In genomic region chr1:165779954-165780585, GRCm38 (mm10) we compare ENCODE assay signal across 8 mouse cellular contexts. TPM values are rescaled to one million over a fixed set of nuclear protein-coding genes. Genes with fewer than 3 reads are reported as not detected.
DNase-seq lines count a peak whose midpoint lies in the region; ATAC-seq and TF ChIP-seq lines count a peak whose summit lies in the region.

No protein-coding gene starts in this region.

- H3K27ac ChIP-seq in forebrain, embryonic 11.5 days (ENCODE audit: low read depth, low read length) = no peak overlapping the region
- peak overlapping the region; percentile 77 for H3K27ac ChIP-seq in limb, embryonic 10.5 days
- no peak overlapping the region for H3K27ac ChIP-seq in midbrain, postnatal 0 days (ENCODE audit: low read depth, low read length)

- WGBS in forebrain, embryonic 11.5 days = 4% methylated on average over 13 of the region's 13 CpGs
- WGBS in limb, embryonic 10.5 days = 6% methylated on average over 13 of the region's 13 CpGs
- WGBS in midbrain, postnatal 0 days = 1% methylated on average over 13 of the region's 13 CpGs

- TF ChIP-seq CTCF in midbrain, postnatal 0 days (IDR thresholded peaks at IDR 0.05) = peak; percentile 79

- peak; percentile 46 for DNase-seq in layer of hippocampus, adult 11-12 months (ENCODE audit: low spot score)
- no peak for DNase-seq in layer of hippocampus, postnatal 10 days (ENCODE audit: low spot score in 2 of 2)
- peak; percentile 85 for DNase-seq in NIH3T3 (ENCODE audit: low read depth)
- DNase-seq in forebrain, embryonic 11.5 days (ENCODE audit: low spot score) = no peak
- DNase-seq in limb, embryonic 10.5 days (ENCODE audit: low spot score) = no peak
- DNase-seq in midbrain, postnatal 0 days (ENCODE audit: low spot score) = peak; percentile 80
- no peak for DNase-seq in adrenal gland, postnatal 36 days
- no peak for DNase-seq in cerebellum, adult 8-10 months

- H3K4me3 ChIP-seq in forebrain, embryonic 11.5 days (ENCODE audit: low read depth, low read length) = peak overlapping the region; percentile 28
- peak overlapping the region; percentile 53 for H3K4me3 ChIP-seq in limb, embryonic 10.5 days
- H3K4me3 ChIP-seq in midbrain, postnatal 0 days (ENCODE audit: low read depth, low read length) = peak overlapping the region; percentile 27

- no peaks in the 10 kb centered on the region for H3K9me3 ChIP-seq in forebrain, embryonic 11.5 days (ENCODE audit: control insufficient read depth, low read length)
- H3K9me3 ChIP-seq in limb, embryonic 10.5 days (replicated peaks) = no peaks in the 10 kb centered on the region
- no peaks in the 10 kb centered on the region for H3K9me3 ChIP-seq in midbrain, postnatal 0 days (ENCODE audit: low read length)

- H3K4me2 ChIP-seq in forebrain, embryonic 11.5 days (ENCODE audit: low read depth, low read length, severe bottlenecking) = peak overlapping the region; percentile 57
- peak overlapping the region; percentile 55 for H3K4me2 ChIP-seq in midbrain, postnatal 0 days (ENCODE audit: low read depth, low read length, poor library complexity, severe bottlenecking)

- peak; percentile 70 for ATAC-seq in forebrain, embryonic 11.5 days (replicated peaks; ENCODE audit: low FRiP score)
- no peak; the same call in 1 of the 2 replicates for ATAC-seq in midbrain, postnatal 0 days (ENCODE audit: low FRiP score)

- H3K27me3 ChIP-seq in forebrain, embryonic 11.5 days (ENCODE audit: control insufficient read depth, insufficient read depth, low read length) = peaks cover 7% of the 10 kb centered on the region; the same call in 1 of the 2 replicates
- H3K27me3 ChIP-seq in limb, embryonic 10.5 days (ENCODE audit: low read depth, poor library complexity, severe bottlenecking) = peaks cover 28% of the 10 kb centered on the region
- H3K27me3 ChIP-seq in midbrain, postnatal 0 days (ENCODE audit: insufficient read depth, low read length) = no peaks in the 10 kb centered on the region; the same call in 1 of the 2 replicates

- peaks cover 3% of the 10 kb centered on the region; the same call in 1 of the 2 replicates for H3K4me1 ChIP-seq in forebrain, embryonic 11.5 days (replicated peaks; ENCODE audit: control insufficient read depth, insufficient read depth, low read length)
- peaks cover 21% of the 10 kb centered on the region for H3K4me1 ChIP-seq in limb, embryonic 10.5 days
- no peaks in the 10 kb centered on the region for H3K4me1 ChIP-seq in midbrain, postnatal 0 days (ENCODE audit: insufficient read depth, low read length)

- no peaks in the 10 kb centered on the region for H3K36me3 ChIP-seq in forebrain, embryonic 11.5 days (ENCODE audit: control insufficient read depth, insufficient read depth, low read length)
- no peaks in the 10 kb centered on the region for H3K36me3 ChIP-seq in limb, embryonic 10.5 days
- no peaks in the 10 kb centered on the region for H3K36me3 ChIP-seq in midbrain, postnatal 0 days (ENCODE audit: insufficient read depth, low read length)

- H3K9ac ChIP-seq in forebrain, embryonic 11.5 days (ENCODE audit: low read length) = peak overlapping the region; percentile 52
- H3K9ac ChIP-seq in midbrain, postnatal 0 days (replicated peaks; ENCODE audit: low read length, poor library complexity, severe bottlenecking) = no peak overlapping the region

RNA-seq across cellular contexts. Expression of gene Cd247, which starts 8.4 kb away (rescaled TPM):
- under 1 TPM; 0.20 to 0.25 TPM for total RNA-seq in layer of hippocampus, postnatal 10 days (2021)
- polyA plus RNA-seq in forebrain, embryonic 11.5 days (2014; fragmentation: Nextera tagmentation; extraction: Ambion mirVana) = 1.7 and 2.5 TPM in 2 replicates
- polyA plus RNA-seq in limb, embryonic 10.5 days (2016; fragmentation: Nextera tagmentation; extraction: Ambion mirVana) = 1.0 and 1.1 TPM in 2 replicates
- total RNA-seq in midbrain, postnatal 0 days (2014; rRNA removed) = 0.66 TPM in 1 of 2 replicates, not detected in the other
- 0.59 and 0.83 TPM in 2 replicates for polyA plus RNA-seq in midbrain, postnatal 0 days (2015; fragmentation: Nextera tagmentation; extraction: Ambion mirVana)
- total RNA-seq in adrenal gland, postnatal 36 days (2021) = under 1 TPM; 0.30 to 0.46 TPM

RNA-seq across cellular contexts. Expression of gene Creg1, which starts 16.5 kb away (rescaled TPM):
- total RNA-seq in layer of hippocampus, postnatal 10 days (2021) = 10 to 100 TPM; 18.7 to 23.7 TPM
- polyA plus RNA-seq in forebrain, embryonic 11.5 days (2014; fragmentation: Nextera tagmentation; extraction: Ambion mirVana) = 28.9 and 35.3 TPM in 2 replicates
- 31.5 and 36.0 TPM in 2 replicates for polyA plus RNA-seq in limb, embryonic 10.5 days (2016; fragmentation: Nextera tagmentation; extraction: Ambion mirVana)
- 21.3 and 22.7 TPM in 2 replicates for total RNA-seq in midbrain, postnatal 0 days (2014; rRNA removed)
- polyA plus RNA-seq in midbrain, postnatal 0 days (2015; fragmentation: Nextera tagmentation; extraction: Ambion mirVana) = 47.0 and 49.1 TPM in 2 replicates
- 10 to 100 TPM; 48.1 to 61.3 TPM for total RNA-seq in adrenal gland, postnatal 36 days (2021)

Comparison
In these comparisons a context has a peak if more than half of its experiments do, and no peak if none do; other contexts are left out.
1. DNase-seq: peak in layer of hippocampus, adult 11-12 months (single experiment), NIH3T3 (single experiment) and midbrain, postnatal 0 days (single experiment); none in layer of hippocampus, postnatal 10 days (0 of 2), forebrain, embryonic 11.5 days (single experiment), limb, embryonic 10.5 days (single experiment), adrenal gland, postnatal 36 days (0 of 2) and cerebellum, adult 8-10 months (single experiment).
2. Peak in every context shown above with its lines, with median percentiles within 50 percentile points of each other: H3K4me3 ChIP-seq.